Mouse (Mus musculus): Measurements from ENCODE around the gene Sumo1.
A peak's percentile ranks its signal among the peaks of the same experiment; 100 is the strongest.
"Not testable (repeated sequence)": the region's sequence is repeated elsewhere in the genome, so short reads cannot be mapped to it uniquely, and the experiment has no call there.

The Sumo1 gene

DNA sequence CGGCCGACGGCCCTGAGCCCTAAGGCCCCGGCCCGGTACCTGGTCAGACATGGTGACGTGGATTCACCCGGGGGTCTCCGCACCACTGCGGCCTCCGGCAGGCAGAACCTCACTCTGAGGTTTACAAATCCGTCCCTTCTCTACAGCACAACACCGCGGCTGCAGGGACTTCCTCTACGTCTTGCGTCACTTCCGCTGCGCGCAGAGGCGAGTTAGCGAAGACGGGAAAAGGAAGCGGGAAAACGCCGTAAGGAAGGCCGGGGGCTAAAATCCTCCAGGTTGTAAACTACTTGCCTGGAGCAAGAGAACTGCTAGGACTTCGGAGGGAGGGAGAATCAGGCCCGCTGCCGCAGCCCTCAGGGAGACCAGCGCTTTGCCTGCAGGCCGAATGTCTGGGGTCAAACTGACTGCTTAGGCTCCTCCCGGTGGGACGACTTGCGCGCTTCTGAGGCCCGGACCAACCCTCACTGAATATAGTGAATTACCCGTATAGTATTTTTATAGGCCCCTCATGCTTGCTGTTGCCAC, at the start of gene Sumo1:
Sumo1 (minus strand) TSS at position 194 of the 528 bp plus-strand sequence.
- DNase-seq = peak; percentile 95

DNA sequence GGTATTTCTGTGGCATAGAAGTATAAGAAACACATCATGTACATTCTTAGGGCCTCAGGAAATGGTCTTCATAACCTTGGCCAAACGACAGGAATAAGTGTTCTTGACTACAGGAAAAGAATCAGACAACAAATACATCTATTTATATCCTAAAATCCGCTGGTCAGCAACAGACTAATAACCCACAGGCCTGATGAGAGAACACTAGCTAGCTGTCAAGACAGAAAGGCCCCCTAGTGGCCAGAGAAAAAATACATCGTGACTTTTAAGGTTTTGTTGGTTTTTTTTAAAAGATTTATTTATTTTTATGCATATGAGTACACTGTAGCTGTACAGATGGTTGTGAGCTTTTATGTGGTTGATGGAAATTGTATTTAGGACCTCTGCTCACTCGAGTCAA, 49.3 kb upstream of the Sumo1 start:
- DNase-seq = peak; percentile 51

DNA sequence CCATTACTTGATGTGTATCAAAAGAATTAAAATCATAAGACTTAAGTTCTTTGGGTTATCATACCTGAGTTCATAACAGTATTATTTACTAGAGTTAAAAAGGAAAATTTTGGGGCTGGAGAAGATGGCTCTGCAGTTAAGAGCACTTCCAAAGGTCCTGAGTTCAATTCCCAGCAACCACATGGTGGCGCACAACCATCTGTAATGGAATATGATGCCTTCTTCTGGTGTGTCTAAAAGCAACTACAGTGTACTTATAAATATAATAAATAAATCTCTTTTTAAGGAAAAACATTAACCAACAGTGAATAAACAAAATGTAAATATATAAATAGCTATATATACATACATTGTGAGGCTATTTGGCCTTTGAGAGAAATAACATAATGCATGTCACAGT, 31.1 kb upstream of the Sumo1 start:
- DNase-seq = peak; percentile 41

DNA sequence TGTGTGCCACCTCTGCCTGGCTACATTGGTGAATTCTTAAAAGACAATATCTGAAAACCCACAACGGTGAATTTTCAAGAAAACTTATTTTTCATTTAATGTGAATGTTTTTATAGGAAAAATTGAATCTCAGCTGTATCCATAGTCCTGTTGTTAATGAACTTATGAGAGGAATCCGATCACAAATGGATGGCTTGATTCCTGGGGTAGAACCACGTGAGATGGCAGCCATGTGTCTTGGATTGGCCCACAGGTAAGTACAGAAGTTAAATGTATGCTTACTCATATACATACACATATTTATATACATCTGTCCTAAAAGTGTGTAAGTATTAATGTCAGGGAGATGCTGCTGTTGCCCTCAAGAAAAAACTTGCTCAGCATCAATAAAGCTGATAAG, 27.6 kb upstream of the Sumo1 start:
- no peak for DNase-seq

DNA sequence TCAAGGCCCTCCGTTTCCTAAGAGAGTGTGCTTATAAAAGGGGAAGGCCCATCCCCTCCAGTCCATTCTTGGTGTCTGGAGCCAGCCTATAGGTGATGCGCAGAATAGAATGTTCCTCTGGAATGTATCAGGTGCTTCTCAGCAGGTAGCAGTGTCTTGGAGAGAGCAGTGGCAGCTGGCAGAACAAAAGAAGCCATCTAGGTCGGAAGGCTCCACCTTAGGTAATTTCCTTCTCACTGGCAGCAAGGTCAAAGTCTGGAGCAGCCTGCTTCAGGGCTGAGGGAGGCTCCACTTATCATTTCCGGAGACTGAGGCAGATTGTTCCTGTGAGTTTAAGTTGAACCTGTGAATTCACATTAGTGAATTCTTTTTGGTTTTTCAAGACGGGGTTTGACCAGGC, 27.1 kb upstream of the Sumo1 start:
- DNase-seq = no peak

DNA sequence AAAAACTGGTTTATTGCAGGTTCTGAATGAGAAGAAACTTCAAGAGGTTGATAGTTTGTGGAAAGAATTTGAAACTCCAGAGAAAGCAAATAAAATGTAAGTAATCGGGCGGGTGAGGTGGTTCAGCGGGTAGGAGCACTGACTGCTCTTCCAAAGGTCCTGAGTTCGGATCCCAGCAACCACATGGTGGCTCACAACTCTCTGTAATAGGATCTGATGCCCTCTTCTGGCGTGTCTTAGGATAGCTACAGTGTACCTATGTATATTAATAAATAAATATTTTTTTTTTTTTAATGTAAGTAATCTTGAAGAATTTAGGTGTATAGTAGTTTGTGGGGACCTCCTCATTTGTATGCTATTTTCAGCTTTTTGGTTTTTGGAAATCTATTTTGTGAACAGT, 19.8 kb upstream of the Sumo1 start:
- no peak for DNase-seq

DNA sequence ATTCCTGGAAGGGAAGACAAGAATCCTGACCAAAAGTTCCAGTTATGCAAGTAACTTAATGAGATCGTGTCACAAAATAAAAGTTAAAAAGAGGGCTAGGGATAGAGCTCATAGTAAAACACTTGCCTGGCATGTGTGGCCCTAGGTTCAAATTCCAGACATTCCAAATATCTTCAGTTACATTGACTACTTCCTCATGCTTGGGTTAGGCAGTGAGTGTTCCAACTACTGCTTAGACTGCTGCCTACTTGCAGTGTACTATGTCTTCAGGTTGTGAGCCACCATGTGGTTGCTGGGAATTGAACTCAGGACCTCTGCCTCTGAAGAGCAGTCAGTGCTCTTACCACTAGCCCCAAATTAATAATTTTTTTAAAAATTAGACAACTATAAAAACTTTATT, 16.9 kb upstream of the Sumo1 start:
- no peak for DNase-seq

DNA sequence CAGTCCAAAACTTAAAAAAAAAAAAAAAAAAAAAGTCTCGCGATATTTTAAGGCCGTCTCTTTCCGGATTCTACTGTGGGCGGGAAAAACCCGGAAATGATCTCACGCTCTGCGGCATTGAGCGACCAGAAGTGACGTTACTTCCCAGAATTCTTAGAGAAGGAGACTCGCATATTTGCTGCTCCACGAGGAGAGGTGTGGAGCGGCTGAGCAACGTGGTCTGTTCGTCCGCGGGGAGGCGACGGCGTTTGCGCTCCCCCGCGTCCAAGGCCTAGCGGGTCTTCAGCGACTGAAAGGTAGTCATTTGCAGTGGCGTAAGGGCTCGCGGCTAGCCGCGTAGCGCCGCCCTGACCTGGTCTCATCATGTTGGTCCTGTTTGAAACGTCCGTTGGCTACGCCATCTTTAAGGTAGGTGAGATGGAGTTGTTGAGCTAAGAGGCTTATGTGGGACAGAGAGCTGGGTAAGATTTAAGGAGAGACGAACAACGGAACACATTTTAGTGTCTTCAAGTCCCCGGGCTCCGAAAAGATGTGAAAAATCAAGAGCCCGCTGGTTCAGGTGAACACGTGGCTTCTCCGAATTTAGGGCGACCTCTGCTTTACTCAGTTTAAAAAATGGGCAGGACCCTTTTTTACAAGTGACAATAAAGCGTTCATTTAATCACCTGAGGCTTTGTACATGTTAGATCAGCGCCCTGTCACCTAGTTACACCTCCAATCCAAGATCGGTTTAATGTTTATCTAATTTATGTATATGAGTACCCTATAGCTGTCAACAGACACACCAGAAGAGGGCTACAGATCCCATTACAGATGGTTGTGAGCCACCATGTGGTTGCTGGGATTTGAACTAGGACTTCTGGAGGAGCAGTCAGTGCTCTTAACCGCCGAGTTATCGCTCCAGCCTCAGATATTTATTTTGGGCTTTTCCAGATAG, 14.5 kb upstream of the Sumo1 start, which contains the start of gene Nop58:
Nop58 (plus strand) TSS at position 153 of the 937 bp plus-strand sequence.
- DNase-seq = peak; percentile 93

DNA sequence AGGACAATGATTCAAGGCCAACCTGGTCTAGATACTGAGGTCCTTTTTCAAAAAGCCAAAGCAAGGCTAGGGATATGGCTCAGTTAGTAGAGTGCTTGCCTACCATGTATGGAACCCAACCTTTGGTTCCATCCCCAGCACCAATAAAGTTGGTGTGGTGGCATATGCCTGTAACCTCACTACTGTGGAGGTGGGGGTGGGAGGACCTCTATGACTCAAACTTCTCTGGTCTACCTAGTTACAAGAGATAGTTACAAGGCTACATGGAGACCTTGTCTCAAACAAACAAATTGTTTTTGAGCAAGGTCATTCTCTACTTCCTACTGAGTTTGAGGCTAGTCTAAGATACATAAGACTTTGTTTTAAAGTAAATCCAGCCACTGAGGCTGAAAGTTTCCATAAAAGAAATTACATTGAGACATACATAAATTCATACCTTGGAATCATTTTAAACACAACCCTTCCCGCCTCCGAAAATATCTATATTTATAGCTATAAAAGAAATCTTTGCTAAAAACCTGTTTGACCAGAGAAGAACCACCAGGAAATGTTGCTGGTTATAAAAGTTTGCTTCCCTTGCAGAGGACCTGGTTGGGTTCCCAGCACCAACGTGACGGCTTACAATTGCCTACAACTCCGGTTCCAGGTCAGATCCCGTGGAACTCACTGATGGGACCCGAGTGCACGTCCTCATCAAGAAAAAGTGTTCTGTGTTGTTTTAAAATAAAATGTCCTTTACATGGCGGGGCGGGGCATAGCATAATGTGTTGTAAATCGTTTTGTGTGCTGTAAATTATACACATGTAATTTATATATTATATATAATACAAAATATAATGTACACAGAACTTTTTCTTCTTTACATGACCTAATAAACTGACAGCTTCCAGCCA, 13.5 kb upstream of the Sumo1 start:
- peak; percentile 43 for DNase-seq

DNA sequence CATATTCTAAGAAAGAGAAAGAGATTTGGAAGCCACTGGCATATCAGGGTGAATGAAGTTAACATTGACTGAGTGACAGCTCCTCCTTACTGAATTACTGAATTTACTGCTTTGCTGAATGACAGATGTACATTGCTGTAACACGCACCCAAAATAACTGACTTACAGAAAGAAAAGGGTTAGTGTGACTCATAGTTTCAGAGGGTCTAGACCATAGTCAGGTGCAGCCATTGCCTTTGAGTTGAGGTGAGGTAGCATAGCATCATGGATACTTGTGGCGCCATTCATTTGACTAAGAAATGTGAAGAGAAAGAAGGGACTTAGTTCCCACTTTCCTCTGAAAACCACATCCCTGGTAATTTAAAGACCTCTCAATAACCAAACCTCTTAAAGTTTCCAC, 3.0 kb upstream of the Sumo1 start:
- DNase-seq = no peak

DNA sequence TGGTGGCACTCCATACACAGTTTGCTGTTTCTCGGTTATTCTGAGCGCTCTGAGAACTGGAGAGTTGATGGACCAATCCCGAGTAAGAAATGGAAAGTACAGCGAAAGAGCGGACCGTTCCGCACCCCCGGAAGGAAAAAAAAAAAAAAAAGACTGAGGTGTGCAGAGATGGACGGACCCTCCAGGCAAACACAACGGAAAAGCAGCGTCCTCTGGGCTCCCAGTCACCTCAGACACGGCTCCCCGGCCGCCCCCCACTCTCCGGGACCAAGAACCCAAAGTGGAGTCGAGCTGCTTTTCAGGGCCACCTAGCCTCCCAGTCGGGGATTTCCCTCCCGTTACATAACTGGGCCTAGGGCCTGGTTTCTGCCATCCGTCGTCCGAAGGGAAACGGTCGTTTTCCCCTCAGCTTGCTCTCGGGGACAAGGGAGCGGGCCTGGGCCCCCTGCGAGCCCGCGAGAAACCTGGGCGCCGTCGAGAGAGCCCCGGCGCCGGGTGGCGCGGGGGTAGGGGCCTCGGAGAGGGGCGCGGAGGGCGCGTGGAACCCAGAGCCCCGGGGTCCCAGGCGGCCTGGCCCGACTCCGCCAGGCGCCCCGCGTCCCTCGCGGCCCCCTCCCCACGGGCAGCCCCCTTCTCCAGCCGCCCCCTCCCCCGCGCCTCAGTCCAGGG, 538 bp downstream of the Sumo1 start:
- peak; percentile 54 for DNase-seq

DNA sequence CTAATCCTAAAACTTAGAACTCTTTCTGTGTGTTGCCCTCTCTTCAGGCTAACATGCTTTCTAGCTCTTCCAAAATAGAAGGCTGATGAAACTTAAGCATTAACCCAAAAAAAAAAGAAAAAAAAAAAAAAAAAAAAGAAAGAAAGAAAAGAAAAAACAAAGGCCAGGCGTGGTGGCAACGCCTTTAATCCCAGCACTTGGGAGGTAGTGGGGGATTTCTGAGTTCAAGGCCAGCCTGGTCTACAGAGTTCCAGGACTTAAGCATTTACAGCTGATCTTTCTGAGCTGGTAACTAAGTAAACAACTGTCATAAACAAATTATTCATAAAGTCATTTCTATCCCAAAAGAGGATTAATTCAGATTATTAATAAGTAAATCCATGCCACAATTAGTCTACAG, 1.8 kb downstream of the Sumo1 start:
- no peak for DNase-seq

DNA sequence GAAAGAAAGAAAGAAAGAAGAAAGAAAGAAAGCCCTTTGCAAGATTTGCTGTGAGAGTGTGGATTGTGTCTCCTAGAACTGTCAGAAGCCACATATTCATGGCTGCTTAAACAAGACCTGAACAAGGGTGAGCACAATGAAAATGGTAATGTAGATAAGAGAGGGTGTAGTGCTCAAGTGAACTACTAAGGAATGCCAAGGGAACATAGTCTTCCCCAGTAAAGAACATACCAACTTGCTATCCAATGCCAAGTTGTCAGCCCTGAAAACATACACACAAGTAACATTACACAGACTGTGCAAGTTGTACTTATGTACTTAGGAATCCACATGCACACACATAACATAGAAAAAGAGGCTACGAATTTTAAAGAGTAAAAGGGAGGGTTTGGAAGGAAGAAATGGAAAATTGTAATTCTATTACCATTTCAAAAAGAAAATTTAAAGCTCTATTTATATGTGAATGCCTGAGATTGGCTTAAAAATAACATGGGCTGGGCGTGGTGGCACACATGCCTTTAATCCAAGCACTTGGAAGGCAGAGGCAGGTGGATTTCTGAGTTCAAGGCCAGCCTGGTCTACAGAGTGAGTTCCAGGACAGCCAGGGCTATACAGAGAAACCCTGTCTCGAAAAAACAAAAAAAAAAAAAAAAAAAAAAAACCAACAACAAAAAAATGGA, 7.0 kb downstream of the Sumo1 start:
- DNase-seq = no peak

DNA sequence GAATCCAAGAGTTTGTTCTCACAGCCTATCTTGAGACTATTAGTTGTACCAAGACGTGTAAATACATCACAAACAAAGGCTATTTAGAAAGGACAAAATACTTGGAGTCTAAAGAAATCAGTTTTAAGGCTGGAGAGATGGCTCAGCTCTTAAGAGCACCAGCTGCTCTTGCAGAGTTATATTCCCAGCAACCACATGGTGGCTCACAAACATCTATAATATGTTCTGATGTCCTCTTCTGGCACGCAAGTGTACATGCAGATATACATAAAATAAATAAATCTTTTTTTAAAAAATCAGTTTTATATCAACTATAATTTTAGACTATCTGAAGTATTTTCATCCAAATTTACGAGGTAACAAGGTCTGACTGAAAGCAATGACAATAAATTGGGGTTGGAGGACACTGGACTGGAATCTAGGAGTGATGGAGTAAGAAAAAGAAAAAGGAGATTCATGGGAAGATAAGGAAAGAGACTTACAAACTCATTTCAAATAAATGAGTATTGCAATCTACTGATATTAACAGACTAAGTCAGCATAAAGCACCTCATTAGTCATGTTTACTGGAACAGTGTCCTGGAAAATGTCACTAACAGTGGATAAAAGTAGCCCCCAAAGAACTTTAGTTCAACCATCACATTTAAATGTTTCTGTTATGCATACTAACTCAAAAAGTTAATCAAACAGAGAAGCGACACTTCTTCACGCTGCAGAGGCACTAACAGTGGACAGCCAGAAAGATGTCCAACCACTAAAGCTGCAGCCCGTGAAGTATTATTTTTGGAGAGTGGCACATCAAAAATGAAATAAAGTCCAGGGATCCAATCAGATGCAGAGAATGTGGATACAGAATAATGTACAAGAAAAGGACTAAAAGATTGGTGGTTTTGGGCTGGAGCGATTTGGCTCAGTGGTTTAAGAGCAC, 14.1 kb downstream of the Sumo1 start:
- no peak for DNase-seq

DNA sequence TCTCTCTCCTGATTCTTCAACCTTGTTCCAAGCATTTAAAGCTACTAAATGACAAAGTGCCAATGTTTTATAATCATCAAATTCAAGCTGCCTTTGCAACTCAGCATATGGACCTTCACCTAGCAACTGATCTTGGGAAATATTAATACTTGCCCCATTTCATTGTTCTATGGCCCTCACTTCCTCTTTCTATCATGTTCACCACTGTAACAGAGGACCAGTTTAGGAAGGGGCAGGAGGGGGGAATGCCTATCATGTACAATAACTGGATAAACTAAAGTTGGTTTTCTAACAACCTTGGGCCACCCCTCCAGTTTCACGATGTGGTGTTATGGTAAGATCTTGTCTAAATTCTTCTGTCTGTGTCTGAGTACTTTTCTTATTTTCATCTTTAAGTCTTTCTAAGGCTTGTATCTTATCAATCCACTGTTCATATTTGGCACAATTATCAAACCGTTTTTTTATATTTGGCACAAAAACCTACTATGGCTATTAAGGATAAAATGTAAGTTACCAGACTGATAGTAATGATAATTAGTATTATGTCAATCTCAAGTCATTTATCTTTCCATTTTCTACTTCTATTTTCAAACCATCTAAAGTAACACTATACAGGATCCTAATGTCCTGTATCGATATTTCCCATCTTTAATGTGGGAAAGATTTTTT, 17.3 kb downstream of the Sumo1 start:
- DNase-seq = no peak

DNA sequence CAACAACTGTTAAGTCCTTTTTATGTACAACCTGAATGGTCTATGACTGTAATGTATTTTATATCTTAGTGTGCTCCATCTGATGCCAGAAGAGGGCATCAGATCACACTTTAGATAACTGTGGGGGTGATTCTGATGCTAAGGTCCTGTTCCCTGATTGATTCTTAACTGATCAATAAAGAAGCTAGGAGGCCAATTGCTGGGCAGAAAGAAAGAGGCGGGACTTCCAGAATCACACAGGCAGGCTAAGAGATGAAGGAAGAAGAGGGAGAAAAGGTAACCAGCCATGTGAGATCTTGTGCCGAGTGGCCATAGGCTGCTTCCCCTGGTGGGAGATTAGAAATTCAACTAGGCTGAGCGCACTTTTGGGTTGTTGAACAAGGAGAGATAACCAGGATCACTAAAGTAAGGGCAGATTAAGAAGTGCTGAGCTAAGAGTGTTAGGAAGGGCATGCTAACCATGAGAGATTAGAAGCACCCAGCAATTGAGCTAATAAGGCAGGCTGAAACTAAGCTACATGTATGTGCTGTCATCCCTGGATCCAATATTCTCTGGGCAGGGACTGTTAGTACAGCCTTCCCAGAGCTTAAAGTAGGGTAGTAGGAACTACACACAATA, 19.3 kb downstream of the Sumo1 start:
- no peak for DNase-seq

DNA sequence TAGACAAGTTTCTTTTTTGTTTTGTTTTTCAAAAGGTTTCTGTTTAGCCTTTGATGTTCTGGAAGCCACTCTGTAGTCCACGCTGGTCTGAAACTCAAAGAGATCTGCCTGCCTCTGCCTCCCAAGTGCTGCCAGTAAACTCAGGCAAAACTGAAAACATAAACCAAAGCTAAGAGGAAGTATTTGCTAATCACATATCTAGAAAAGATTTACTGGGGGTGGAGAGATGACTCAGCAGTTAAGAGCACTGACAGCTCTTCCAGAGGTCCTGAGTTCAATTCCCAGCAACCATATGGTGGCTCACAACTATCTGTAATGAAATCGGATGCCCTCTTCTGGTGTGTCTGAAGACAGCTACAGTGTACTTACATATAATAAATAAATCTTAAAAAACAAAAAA, 24.1 kb downstream of the Sumo1 start:
- not testable (repeated sequence) for DNase-seq

DNA sequence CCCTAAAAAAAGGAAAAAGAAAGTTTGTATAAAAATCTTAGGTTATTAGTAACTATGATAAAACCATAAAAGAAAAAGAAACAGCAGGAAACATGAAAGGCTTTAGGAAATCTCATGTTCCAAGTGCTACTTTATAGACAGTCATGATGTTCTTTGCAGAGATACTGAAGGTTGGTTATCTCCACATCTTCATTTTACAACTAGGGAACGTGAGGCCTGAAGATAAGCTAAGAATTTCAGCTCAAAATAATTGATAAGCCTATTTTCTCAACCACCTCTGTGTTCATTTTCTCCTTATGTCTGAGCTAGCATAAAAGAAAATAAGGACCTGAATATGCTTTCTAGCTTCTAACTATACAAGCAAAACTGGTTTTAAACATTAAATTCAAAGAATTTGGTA, 28.1 kb downstream of the Sumo1 start:
- no peak for DNase-seq

DNA sequence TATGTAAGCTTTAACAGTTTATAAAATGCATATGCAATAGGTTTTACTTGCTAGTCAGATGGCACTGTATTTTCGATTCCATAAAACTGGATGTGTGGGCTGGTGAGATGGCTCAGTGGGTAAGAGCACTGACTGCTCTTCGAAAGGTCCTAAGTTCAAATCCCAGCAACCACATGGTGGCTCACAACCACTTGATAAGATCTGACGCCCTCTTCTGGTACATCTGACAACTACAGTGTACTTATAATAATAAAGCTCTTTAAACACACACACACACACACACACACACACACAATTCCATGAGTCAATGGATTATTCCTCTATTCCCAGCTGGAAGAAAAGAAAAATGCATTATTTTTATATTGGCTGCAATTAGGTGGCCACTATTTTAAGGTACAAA, 32.3 kb downstream of the Sumo1 start:
- no peak for DNase-seq

DNA sequence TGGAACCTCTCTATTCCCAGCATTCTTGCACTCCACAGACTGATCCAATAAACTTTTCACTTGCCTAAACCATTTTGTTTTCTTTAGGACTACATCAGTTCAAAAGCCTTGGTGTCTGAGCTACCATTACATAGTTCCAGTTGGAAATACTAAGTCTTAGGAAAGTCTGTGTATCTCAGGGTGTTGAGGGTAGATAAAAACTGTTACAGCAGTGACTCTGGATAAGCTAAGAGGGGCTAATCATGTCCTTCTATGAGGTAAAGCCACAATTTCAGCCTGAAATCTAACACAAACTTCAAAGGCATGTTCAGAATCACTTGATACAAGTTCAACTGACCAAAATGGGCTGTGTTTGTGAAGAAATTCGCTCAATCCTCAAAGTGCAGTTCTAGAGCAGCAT, 34.3 kb downstream of the Sumo1 start:
- no peak for DNase-seq
